Mouse (Mus musculus): Measurements from ENCODE around the gene Zfp618. TPM values are rescaled to one million over a fixed set of nuclear protein-coding genes. Genes with fewer than 3 reads are reported as not detected.
A peak's percentile ranks its signal among the peaks of the same experiment; 100 is the strongest.

Gene Zfp618
- total RNA-seq, 2 experiments from 2014 or later = 0.19 to 0.41 TPM

DNA sequence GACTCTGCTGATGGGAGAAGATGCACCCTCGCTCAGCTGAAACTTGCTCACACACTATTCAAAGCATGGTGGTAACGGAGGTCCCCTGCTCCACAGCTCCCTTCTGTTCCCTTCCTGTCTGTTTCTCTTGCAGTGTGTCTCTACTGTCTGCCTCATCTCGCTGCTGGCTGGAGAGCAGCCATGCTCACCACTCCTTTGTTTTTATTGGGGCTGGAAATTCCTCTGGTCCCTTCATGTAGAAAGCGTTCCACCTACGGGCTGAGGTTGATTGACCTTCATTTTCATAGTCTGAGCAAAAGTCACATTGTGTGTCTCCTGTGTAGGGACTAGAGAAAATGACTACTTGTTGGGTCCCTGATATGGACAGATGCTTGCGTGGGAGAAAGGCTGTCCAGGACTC is 102.4 kb downstream of the Zfp618 start:
- no peak for DNase-seq

DNA sequence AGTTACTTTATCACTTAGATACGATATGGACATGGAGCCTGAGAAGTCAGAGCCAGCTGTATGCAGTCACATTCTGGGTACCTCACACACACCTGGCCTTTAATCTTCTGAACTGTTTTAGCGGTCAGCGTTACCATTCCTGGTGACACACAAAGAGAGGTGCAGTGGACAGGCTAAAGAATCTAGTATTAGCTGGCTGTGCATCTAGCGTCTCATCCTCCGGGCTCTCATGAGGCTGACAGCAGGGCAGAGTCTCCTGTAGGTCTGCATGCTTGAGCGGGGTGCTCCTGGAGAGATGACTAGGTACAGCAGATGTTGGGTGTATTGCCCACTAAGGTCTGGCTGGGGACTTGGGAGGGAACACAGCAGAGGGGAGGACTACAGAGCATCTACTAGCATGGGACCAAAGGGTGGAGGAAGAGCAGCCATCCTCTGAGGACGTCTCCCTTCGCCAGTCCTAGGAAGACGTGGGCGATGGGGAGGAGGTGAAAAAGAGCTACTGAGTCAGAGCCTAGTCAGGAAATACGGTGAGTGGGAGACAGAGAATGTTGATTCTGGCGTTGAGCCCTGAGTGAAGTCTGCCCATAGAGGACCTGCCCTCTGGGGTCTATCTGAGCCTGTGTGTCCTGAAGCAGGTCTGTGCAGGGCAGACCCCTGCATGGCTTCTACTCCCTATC is 103.3 kb downstream of the Zfp618 start:
- no peak for DNase-seq

DNA sequence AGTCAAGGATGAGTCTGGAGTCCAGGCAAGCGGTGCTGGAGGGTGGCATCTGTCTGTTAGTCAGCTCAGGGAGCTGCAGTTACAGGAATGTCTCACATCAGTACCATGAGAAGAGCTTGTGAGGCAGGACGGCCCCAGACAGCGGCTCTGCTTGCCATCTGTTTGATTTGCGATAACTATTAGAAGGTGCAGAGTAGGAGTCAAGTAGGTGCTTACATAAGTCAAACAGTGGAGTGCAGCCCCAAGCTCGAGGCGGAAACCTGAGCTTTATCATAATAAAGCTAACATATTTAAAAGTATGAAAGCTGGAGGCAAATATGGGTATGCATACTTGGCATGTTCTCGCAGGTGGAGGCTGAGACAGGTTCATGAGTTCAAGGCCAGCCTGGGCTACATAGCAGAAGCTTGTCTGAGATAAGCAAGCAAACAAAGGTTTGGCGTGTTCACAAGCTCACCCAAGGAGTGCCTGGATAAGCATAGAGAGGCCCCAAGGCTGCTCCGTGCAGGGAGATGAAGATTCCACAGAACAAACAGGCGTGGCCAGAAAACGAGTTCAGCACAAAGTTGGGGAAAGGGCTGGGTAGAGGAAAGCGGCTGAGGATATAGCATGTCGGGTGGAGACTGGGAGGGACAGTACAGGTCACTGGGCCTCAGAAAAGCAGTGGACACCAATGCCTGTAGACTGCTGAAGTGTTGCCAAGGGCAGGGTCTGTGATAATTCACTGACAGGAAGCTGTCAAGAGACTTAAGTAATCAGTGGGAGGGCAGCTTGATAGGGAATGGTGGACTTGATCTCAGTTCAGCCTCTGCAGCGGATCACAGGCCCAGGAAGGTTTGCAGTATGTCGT is 106.3 kb downstream of the Zfp618 start:
- no peak for DNase-seq

DNA sequence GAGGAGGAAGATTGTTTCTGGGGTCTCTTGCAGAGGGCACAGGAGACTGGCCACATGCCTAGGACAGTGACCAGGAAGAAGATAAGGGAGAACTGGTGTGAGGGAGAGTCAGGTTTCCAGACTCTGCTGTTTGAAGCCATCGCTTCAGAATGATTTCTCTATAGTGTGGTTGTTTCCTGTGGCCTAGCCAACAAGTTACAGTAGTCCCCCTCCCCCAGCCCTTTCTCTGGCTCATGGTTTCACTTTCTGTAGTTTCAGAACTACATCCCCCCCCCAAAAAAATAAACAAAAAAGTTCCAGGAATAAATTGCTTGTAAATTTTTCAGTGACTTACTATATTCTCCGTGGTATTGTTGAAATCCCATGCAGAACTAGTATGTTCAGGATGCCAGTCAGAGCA is 107.8 kb downstream of the Zfp618 start:
- DNase-seq = no peak

DNA sequence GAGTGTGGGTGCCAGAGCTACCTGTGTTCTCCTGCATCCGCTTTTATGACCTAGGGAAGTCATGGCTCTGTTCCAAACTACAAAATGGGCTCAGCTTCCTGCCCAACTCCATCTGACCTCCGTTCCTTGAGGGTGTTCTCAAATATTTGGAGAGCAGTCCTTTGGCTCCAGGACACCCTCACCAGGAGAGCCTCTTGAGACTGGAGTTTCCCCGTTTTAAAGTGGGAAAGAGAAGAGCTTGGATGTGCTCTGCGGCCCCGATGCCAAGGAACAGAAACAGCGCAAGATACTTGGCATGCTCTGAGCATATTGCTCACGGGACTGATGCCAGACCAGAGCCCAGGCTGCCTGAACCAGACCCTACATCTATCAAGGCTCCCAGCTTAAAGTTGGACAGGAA is 113.8 kb downstream of the Zfp618 start:
- DNase-seq = no peak

DNA sequence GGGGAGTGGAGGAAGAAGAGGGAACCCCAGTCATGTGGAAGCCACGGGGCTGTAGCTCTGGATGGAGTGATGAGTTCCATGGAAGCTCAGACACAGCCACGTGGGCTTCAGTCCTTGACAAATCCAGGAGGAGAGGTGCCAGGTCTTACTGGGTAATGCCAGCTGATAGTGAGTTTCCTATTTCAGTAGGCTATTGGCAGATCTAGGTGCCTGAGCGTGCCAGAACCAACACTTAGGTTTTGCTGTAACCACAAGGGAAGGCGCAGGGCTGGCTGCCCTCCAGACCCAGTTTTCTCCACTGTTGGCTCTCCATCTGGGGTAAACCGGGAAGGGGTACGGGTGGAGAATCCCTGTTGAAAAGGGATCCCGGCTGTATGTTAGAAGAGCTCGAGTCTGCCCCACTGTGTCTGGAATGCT is 119.1 kb downstream of the Zfp618 start:
- DNase-seq = no peak

DNA sequence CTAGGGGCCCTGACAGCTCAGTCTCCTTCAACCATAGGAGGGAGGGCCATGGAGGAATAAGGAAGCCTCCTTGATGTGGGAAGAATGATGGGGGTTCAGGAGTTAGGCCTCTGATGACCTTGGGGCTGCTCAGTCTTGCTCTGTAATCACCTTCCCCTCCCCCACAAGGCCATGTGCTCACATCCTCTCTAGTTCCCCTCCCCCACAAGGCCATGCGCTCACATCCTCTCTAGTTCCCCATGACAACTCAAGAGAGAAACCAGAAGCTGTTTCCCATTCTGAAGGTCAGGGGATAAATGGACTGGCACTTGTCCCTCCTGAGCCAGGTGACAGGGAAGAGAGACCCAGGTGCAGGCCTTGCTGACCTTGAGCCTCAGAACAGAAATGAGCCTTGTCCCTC is 124.1 kb downstream of the Zfp618 start:
- DNase-seq = no peak

DNA sequence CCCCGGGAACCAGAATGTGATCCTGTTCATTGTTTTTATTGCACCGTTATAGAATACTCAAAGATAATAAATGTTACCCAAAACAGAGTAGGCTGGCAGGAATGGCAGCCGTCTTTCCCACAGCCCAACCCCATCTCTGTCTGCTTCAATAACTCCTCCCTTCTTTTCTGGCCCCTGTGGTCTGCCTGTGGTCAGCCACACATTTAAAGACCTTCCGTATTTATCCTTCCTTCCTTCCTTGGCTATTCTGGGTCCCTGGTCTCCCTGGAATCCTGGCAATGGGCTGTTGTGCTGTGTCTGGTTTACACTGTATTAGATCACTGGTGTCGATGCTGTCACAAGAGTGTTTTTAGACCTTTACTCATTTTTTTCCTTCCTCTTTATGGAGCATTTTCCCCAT is 125.8 kb downstream of the Zfp618 start:
- no peak for DNase-seq

DNA sequence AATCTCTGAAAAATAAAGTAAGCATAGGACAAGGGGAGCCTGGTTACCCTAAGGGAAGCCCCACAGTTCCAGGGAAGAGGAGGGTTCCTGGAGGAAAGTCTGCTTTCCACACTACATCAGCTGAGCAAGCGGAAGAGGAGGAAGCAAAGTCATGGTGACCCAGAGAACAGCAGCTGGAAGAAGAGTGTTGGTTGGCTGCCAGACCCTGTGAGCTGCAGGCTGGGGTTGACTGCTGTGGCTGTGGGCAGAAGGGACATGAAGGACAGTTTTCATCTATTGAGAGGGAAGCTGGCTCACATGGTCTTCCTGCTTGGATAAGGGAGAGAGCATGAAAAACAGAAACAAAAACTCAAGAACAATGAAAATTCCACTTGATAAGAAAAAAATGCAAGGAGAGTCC is 132.2 kb downstream of the Zfp618 start:
- no peak for DNase-seq

DNA sequence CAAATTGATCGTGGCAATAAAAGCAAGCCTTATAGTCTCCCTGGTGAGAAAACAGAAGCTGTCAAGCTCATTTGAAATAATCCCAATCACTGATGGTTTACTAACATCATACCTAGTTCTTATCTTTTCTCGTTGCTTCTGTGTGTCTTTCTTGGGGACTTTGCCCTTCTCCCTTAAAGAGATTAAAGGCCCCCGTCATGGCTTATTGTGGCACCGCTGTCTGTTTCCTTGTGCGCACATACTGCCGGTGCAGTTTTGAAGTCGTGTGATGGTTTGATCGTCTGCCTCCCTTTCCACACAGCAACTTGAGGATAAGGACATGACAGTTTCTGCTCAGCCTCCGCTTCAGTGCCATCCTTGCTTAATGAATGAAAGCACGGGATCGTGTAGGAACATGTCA is 135.1 kb downstream of the Zfp618 start:
- DNase-seq = no peak

DNA sequence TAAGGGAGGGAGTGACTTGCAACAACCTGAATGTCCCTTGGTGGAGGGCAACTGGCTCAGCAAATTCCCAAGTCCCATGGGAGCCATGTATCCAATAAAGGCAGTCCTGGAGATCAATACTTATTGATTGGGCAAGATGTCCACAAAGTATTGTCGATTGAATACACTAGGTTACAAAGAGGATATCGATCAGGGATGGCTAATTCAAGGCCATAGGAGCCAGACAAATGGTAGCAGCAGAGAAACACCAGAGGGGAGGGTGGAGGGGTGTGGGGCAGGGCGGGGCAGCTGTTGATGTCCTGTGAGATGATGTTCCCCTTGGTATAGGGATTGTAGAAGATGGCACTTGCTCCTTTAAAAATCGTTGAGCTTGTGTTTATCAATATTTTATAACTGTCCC is 136.7 kb downstream of the Zfp618 start:
- DNase-seq = no peak

DNA sequence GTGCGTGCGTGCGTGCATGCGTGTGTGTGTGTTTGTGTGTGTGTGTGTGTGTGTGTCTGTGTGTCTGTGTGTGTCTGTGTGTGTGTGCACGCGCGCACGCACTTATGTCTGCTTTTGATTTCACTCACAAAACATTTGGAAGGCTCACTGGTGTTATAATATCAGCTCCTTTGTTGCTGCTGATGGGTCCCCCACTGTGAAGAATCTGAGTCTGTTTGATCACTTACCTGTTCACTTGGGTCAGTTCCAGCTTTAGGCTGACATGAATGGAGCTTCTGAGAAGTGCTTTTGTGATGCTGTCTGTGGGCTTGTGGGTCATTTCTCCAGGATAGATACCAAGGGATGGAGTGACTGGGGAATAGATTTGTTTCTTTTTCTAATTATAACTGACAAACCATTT is 140.3 kb downstream of the Zfp618 start:
- DNase-seq = no peak

DNA sequence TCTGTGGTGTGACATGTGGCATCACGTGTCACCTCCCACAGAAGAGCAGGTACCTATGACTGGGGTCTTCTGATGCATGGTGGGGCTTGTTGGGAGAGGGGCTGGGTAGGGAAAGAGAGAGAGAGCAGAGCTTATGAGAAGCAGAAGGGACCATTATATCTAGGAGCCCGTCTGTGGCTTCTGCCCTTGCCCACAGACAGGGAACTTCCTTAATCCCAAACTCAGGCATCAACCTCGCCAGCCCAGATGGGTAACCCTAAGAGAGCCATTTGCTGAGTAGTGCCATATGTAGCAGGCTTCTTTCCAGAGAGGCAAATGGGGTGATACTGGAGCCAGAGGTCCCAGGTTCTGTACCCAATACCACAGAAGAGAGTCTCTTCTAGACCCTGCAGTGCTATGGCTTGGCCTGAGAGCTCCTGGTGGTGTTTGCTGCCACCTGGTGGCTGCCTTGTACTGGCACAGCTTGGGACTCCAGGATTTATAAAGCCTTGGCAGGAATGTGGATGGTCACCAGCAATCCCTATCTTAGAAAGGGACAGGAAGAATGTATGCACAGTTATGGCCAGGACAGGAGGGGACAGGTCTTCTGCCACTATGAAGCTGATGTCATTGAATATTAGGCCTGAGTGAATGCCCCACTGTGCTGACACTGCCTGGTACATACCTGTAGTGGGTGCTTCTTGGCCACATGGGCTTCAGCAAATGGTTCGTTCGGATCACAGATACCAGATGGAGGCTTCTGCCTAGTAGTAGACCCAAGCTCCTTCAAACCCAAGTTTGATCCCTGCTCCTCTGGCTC is 153.5 kb downstream of the Zfp618 start:
- peak; percentile 55 for DNase-seq

DNA sequence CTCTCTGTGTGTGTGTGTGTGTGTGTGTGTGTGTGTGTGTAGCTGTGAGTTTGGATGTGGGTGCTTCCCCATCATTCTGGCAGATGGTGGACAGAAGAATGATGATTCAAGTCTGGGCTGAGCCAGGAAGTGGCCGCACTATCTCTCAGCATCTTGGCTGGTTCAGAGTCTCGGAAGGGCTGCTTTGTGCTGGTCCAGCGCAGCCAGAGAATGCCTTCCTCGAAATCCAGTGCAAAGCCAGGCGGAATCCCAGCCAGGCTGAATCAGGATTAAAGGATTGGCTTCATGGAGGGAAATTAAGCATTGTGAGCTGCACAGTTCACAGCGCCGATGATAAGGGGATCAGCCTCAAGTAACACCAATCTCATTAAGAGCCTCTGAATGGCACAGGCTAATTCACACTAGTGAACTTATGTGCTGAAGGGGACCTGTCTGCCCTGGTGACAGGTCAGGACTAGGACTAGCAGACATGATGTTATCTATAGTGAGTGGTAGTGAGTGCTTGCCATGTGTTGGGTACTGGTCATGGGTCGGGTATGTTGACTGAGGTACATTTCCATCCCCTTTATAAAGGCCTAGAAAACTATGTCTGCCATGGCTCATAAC is 159.6 kb downstream of the Zfp618 start:
- DNase-seq = no peak

DNA sequence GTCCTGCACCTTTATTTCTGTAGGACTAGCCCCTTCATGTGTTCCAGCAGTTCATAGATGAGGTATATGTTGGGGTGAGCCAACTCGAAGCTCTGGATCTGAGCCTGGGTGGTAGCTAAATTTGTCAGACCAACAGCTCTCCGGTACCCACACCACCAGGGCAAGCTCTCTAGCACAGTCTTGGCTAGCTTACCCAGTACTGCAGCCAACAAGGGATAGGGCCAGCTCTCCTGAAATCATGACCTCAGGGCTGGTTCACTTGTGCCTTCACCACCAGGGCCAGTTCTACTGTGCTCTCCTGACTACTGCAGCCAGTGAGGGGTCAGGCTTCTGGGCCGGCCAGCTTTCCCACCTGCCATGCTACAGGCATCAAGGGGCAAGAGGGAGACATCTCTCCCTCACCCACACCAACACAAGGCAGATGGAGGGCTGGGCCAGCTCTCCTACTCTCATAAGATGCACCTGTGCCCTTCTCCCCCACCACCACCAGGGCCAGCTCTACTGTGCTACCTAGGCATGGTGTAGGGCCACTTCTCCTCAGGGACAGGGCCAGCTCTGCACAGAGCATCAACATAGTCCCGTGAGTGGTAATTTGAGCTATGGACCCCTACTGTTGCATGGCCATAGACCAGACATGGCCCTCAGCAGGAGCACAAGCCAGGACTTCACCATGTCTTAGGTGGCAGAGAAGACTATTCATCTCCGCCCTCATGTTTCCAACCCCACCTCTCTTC is 164.7 kb downstream of the Zfp618 start:
- peak; percentile 66 for DNase-seq

DNA sequence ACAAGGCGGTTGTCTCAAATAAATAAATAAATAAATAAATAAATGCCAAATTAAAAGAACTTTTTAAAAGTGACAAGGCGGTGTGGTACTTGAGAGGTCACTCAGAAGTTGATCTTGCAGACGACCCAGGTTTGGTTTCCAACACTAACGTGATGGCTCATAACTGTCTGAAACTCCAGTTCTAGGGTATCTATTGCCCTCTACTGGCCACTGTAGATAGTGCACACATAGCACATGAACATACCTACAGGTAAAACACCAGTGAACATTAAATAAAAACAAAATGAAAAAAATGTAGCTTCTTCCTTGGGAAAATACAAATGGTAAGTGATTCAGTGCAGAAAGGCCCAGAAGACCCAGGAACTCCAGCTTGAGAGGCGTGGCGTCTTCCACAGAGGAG is 181.9 kb downstream of the Zfp618 start:
- DNase-seq = no peak

DNA sequence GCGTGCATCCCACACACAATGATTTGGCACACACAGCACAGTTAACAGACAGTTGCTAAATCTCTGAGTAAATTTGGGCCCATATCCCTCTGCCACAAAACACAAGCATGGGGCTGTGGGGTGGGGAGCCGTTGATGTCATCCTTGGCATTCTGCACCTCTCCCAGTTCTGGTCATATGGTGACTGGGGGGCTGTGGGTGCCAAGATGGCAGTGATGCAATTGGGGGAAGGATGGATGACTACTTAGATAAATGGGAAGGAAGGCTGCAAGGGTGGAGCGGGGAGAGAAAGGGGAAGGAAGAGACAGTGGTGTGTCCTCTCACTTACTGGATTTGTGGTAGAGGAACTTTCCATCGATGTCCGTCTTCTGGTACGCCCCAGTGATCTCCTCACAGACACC is 185.8 kb downstream of the Zfp618 start:
- DNase-seq = no peak

DNA sequence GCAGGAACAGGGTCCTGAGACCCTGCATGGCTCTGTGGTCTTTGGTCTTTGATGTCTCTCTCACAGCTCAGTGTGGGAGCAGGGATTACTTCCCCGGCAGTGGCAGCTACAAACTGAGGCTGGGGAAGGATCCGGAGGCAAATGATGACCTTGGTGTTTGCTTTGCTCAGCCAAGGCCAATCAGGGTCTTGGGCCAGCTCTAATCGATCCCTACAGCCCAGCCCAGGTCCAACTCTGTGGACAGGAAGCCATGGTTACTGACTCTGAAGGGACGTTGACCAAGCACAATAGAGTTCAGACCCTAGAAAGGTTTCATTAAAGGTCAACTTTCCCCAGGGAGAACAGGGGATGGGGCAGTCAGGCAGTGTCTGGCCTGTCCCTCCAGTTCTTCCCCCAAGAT is 188.7 kb downstream of the Zfp618 start:
- DNase-seq = no peak

DNA sequence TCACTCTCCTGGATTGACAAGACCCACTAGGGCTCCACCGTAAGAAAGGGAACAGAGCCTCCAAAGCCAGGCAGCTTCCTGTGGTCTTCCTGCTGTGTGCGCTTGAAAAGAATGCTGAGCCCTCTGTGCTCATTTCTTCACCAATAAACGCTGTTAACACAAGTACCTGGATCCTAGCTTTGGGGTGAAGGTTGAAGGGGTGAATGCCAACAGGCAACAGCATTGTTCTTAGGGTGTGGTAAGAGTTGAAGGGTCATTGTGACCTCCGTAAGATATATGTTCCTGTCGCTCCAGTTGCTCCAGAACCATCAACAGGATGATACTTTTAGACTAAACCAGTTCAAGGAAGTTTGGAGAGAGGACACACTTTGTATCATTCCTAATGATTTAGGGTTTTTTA is 189.3 kb downstream of the Zfp618 start, which contains the start of gene Ambp:
TSS of gene Ambp (minus strand) at position 101 of the 400 bp plus-strand sequence.
- DNase-seq = no peak

DNA sequence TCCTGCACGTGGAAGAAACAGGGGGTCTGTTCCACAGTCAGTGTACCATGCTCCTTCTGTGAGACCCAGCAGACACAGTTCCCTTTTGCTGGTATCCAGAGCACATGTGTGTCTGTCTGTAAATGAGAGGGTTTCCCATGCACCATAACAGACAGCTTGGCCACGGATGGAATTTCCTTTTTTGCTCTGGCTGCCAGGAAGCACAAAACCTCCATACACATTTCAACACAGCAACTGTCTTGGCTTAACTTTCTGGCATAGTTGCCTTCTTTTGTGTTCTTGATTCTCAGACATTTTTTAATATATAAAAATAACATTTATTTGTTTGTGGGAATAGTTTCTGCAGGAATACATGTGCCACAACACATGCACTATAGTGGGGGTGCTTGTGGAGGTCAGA is 190.2 kb downstream of the Zfp618 start:
- no peak for DNase-seq

DNA sequence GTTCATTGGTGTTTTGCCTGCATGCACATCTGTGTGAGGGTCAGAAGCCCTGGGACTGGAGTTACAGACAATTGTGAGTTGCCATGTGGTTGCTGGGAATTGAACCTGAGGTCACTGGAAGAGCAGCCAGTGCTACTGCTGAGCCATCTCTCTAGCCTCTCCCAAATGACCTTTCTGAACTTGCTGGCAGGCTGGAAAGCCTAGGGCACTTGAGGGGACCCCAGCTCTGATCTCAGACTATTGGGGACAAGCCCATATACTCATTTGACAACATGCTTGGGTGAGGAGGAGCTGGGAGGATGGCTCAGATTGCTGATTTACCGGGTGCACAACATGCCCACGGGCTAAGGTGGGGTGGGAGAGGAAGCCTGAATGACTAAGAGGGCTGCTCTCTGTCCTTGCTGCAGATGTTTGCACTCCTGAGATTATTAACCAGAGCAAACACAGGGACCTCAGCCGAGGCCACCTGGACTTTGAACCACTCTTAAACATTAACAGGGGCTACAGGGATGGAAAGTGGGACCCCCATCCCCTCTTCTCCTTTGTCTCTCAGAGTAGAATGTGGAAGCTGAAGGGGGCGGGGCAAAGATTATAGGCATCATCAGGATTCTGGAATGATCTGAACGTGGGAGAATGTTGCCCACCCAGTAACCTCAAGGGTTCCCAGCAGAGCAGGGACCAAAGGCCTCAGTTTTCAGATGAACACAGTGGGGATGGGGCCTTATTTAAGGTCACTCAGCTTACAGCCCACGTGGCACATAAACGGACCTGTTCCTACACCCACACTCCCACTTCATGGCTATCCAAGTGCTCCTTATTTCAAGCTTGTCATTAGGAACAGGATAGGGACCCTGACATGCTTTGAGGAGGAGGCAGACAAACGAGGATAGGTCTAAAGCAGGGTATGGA is 191.6 kb downstream of the Zfp618 start:
- DNase-seq = no peak
